Mouse (Mus musculus): Measurements from ENCODE around the gene Olfr46. TPM values are rescaled to one million over a fixed set of nuclear protein-coding genes. Genes with fewer than 3 reads are reported as not detected.

Gene Olfr46
- polyA plus RNA-seq (2014; fragmentation: Illumina TruSeq; extraction: RNeasy Lipid Tissue Mini Kit (QIAGEN cat#74804); ENCODE audit: insufficient read depth, low read depth, low replicate concordance), result not detected

GRCm38 (mm10) chr7:140600969-140601368 is at the start of gene Olfr46:
Gene Olfr46, plus strand, starts transcription at chr7:140601269.

GRCm38 (mm10) chr7:140567586-140567985 is 33.5 kb upstream of the Olfr46 start, which contains the start of gene Olfr538:
Gene Olfr538, plus strand, starts transcription at chr7:140567886.

GRCm38 (mm10) chr7:140628670-140629069 is 27.6 kb downstream of the Olfr46 start, which contains the start of gene Olfr61:
Gene Olfr61, plus strand, starts transcription at chr7:140628970.

GRCm38 (mm10) chr7:140646152-140646551 is 45.1 kb downstream of the Olfr46 start, which contains the start of gene Olfr53:
Gene Olfr53, plus strand, starts transcription at chr7:140646452.

GRCm38 (mm10) chr7:140659630-140660029 is 58.6 kb downstream of the Olfr46 start, which contains the start of gene Olfr539:
Gene Olfr539, plus strand, starts transcription at chr7:140659930.

Other genes starting within 250 kb of the Olfr46 start
- gene Olfr60, start 239.6 kb upstream of the Olfr46 start, polyA plus RNA-seq (2014; fragmentation: Illumina TruSeq; extraction: RNeasy Lipid Tissue Mini Kit (QIAGEN cat#74804); ENCODE audit: insufficient read depth, low read depth, low replicate concordance), result not detected
- gene Olfr530, start 224.9 kb upstream of the Olfr46 start, polyA plus RNA-seq (2014; fragmentation: Illumina TruSeq; extraction: RNeasy Lipid Tissue Mini Kit (QIAGEN cat#74804); ENCODE audit: insufficient read depth, low read depth, low replicate concordance), result not detected
- gene Olfr531, start 198.4 kb upstream of the Olfr46 start, polyA plus RNA-seq (2014; fragmentation: Illumina TruSeq; extraction: RNeasy Lipid Tissue Mini Kit (QIAGEN cat#74804); ENCODE audit: insufficient read depth, low read depth, low replicate concordance), result not detected
- not detected for gene Olfr532, start 179.6 kb upstream of the Olfr46 start, polyA plus RNA-seq (2014; fragmentation: Illumina TruSeq; extraction: RNeasy Lipid Tissue Mini Kit (QIAGEN cat#74804); ENCODE audit: insufficient read depth, low read depth, low replicate concordance)
- gene Olfr533, start 137.9 kb upstream of the Olfr46 start, polyA plus RNA-seq (2014; fragmentation: Illumina TruSeq; extraction: RNeasy Lipid Tissue Mini Kit (QIAGEN cat#74804); ENCODE audit: insufficient read depth, low read depth, low replicate concordance), result not detected
- not detected for gene Olfr535, start 117.1 kb upstream of the Olfr46 start, polyA plus RNA-seq (2014; fragmentation: Illumina TruSeq; extraction: RNeasy Lipid Tissue Mini Kit (QIAGEN cat#74804); ENCODE audit: insufficient read depth, low read depth, low replicate concordance)
- not detected for gene Olfr536, start 93.9 kb upstream of the Olfr46 start, polyA plus RNA-seq (2014; fragmentation: Illumina TruSeq; extraction: RNeasy Lipid Tissue Mini Kit (QIAGEN cat#74804); ENCODE audit: insufficient read depth, low read depth, low replicate concordance)
- not detected for gene Olfr538, start 33.4 kb upstream of the Olfr46 start, polyA plus RNA-seq (2014; fragmentation: Illumina TruSeq; extraction: RNeasy Lipid Tissue Mini Kit (QIAGEN cat#74804); ENCODE audit: insufficient read depth, low read depth, low replicate concordance)
- not detected for gene Olfr61, start 27.7 kb downstream of the Olfr46 start, polyA plus RNA-seq (2014; fragmentation: Illumina TruSeq; extraction: RNeasy Lipid Tissue Mini Kit (QIAGEN cat#74804); ENCODE audit: insufficient read depth, low read depth, low replicate concordance)
- gene Olfr53, start 45.2 kb downstream of the Olfr46 start, polyA plus RNA-seq (2014; fragmentation: Illumina TruSeq; extraction: RNeasy Lipid Tissue Mini Kit (QIAGEN cat#74804); ENCODE audit: insufficient read depth, low read depth, low replicate concordance), result not detected
- gene Olfr539, start 58.7 kb downstream of the Olfr46 start, polyA plus RNA-seq (2014; fragmentation: Illumina TruSeq; extraction: RNeasy Lipid Tissue Mini Kit (QIAGEN cat#74804); ENCODE audit: insufficient read depth, low read depth, low replicate concordance), result not detected
- gene Olfr45, start 80.7 kb downstream of the Olfr46 start, polyA plus RNA-seq (2014; fragmentation: Illumina TruSeq; extraction: RNeasy Lipid Tissue Mini Kit (QIAGEN cat#74804); ENCODE audit: insufficient read depth, low read depth, low replicate concordance), result not detected
- not detected for gene Olfr541, start 96.0 kb downstream of the Olfr46 start, polyA plus RNA-seq (2014; fragmentation: Illumina TruSeq; extraction: RNeasy Lipid Tissue Mini Kit (QIAGEN cat#74804); ENCODE audit: insufficient read depth, low read depth, low replicate concordance)
- gene Cyp2e1, start 162.5 kb downstream of the Olfr46 start, polyA plus RNA-seq (2014; fragmentation: Illumina TruSeq; extraction: RNeasy Lipid Tissue Mini Kit (QIAGEN cat#74804); ENCODE audit: insufficient read depth, low read depth, low replicate concordance), result 65.6 TPM
- gene Syce1, start 186.6 kb downstream of the Olfr46 start, polyA plus RNA-seq (2014; fragmentation: Illumina TruSeq; extraction: RNeasy Lipid Tissue Mini Kit (QIAGEN cat#74804); ENCODE audit: insufficient read depth, low read depth, low replicate concordance), result not detected
- gene Zfp941, start 220.9 kb downstream of the Olfr46 start, polyA plus RNA-seq (2014; fragmentation: Illumina TruSeq; extraction: RNeasy Lipid Tissue Mini Kit (QIAGEN cat#74804); ENCODE audit: insufficient read depth, low read depth, low replicate concordance), result 0.07 TPM
- gene Urah, start 233.7 kb downstream of the Olfr46 start, polyA plus RNA-seq (2014; fragmentation: Illumina TruSeq; extraction: RNeasy Lipid Tissue Mini Kit (QIAGEN cat#74804); ENCODE audit: insufficient read depth, low read depth, low replicate concordance), result 18.9 TPM
- gene Scgb1c1, start 244.3 kb downstream of the Olfr46 start, polyA plus RNA-seq (2014; fragmentation: Illumina TruSeq; extraction: RNeasy Lipid Tissue Mini Kit (QIAGEN cat#74804); ENCODE audit: insufficient read depth, low read depth, low replicate concordance), result 83.0 TPM
- gene Odf3, start 246.5 kb downstream of the Olfr46 start, polyA plus RNA-seq (2014; fragmentation: Illumina TruSeq; extraction: RNeasy Lipid Tissue Mini Kit (QIAGEN cat#74804); ENCODE audit: insufficient read depth, low read depth, low replicate concordance), result not detected